Mouse (Mus musculus) mouse trophoblast stem cell (cell line): ENCODE measurements around the gene Ces1h.
"Not testable (repeated sequence)": the region's sequence is repeated elsewhere in the genome, so short reads cannot be mapped to it uniquely, and the experiment has no call there.

Experiments
- in situ Hi-C, 2 experiments: fragments of 300-500 bp; cut with MseI, MboI; formaldehyde crosslinking; loops; 2 replicates in 1 of 2; 3 replicates in 1 of 2; pipeline ENCODE4 v1.15.1; 2025

Ces1h gene

GRCm38 (mm10) chr8:93379625-93380024, at the start of gene Ces1h:
Ces1h (minus strand) TSS chr8:93379725.
- in situ Hi-C loops = no loop called here

GRCm38 (mm10) chr8:93427195-93427594, 47.7 kb upstream of the Ces1h start:
- in situ Hi-C loops = no loop called here

- in situ Hi-C loops = no loop called here
These were observed 35.9 kb upstream of the Ces1h start for GRCm38 (mm10) chr8:93415387-93415786.

- in situ Hi-C loops = no loop called here
These were observed 29.3 kb upstream of the Ces1h start for GRCm38 (mm10) chr8:93408830-93409229.

GRCm38 (mm10) chr8:93399698-93400097, 20.2 kb upstream of the Ces1h start:
- in situ Hi-C loops = no loop called here

GRCm38 (mm10) chr8:93398044-93398443, 18.5 kb upstream of the Ces1h start:
- in situ Hi-C loops = no loop called here

GRCm38 (mm10) chr8:93394079-93394619, 14.6 kb upstream of the Ces1h start:
- in situ Hi-C loops = not testable (repeated sequence)

GRCm38 (mm10) chr8:93369481-93369880, 10.0 kb downstream of the Ces1h start:
- in situ Hi-C loops = no loop called here

- in situ Hi-C loops = no loop called here
These were observed 19.4 kb downstream of the Ces1h start for GRCm38 (mm10) chr8:93360113-93360512.

GRCm38 (mm10) chr8:93339531-93339930, 40.0 kb downstream of the Ces1h start:
- in situ Hi-C loops = no loop called here

GRCm38 (mm10) chr8:93337207-93337606, 42.3 kb downstream of the Ces1h start, which contains the start of gene Ces1g:
Ces1g (minus strand) TSS chr8:93337308.
- in situ Hi-C loops = no loop called here

GRCm38 (mm10) chr8:93332703-93333102, 46.8 kb downstream of the Ces1h start:
- in situ Hi-C loops = no loop called here

- in situ Hi-C loops = no loop called here
These were observed 48.4 kb downstream of the Ces1h start for GRCm38 (mm10) chr8:93331151-93331550.

GRCm38 (mm10) chr8:93325123-93325522, 54.4 kb downstream of the Ces1h start:
- in situ Hi-C loops = no loop called here

- in situ Hi-C loops = no loop called here
These were observed 62.5 kb downstream of the Ces1h start for GRCm38 (mm10) chr8:93317031-93317430.

GRCm38 (mm10) chr8:93315557-93315956, 64.0 kb downstream of the Ces1h start:
- in situ Hi-C loops = no loop called here
